Mouse (Mus musculus): ENCODE results near the gene Pde4a.
A peak's percentile ranks its signal among the peaks of the same experiment; 100 is the strongest.

Pde4a gene

GRCm38 (mm10) chr9:21165041-21165951 lies at the start of gene Pde4a:
Gene Pde4a (plus strand): TSS chr9:21165714.
- DNase-seq (ENCODE audit: low read depth, low spot score), result no peak

- DNase-seq (ENCODE audit: low read depth, low spot score), result no peak
Observed at GRCm38 (mm10) chr9:21117073-21117472, 48.4 kb upstream of the Pde4a start.

DNA sequence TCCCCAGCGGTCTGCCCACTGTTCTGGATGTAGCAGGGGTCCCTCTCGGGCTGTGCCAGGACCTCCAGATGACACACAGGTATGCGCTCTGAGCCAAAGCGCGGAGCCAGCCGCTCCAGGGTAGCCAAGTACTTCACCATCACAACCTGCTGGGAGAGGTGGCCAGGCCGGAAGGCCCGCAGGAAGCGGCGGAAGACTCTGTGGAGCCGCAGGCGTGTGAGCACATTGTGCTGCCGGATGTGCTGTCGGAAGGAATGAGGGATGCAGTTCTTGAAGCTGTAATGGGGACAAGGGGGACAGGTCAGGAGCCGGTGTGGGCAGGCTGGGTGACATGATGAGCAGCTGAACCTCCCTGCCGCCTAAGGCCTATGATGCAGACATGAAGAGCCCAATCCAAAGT lies 44.0 kb upstream of the Pde4a start:
- no peak for DNase-seq (ENCODE audit: low read depth, low spot score)

DNA sequence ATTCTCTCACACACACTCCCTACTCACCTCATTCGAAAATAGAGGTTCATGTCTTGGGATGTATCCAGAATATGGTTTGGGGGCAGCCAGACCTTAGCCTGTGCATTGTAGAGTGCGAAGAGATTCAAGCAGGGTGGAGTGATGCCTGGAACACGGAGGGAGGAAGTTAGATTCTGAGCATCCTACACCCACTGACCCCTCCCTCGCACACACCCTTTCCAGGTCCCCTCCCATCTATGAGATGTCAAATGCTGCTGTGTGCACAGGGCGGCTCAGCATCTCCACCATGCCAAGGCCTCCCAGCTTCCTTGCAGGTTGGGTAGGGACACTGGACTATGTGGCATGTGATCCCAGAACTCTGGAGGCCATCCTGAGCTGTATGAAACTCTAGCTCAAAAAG lies 40.7 kb upstream of the Pde4a start:
- no peak for DNase-seq (ENCODE audit: low read depth, low spot score)

- DNase-seq (ENCODE audit: low read depth, low spot score), result no peak
Observed at GRCm38 (mm10) chr9:21125502-21126258, 39.8 kb upstream of the Pde4a start.

GRCm38 (mm10) chr9:21126259-21126627 lies 39.3 kb upstream of the Pde4a start:
- DNase-seq (ENCODE audit: low read depth, low spot score), result no peak

DNA sequence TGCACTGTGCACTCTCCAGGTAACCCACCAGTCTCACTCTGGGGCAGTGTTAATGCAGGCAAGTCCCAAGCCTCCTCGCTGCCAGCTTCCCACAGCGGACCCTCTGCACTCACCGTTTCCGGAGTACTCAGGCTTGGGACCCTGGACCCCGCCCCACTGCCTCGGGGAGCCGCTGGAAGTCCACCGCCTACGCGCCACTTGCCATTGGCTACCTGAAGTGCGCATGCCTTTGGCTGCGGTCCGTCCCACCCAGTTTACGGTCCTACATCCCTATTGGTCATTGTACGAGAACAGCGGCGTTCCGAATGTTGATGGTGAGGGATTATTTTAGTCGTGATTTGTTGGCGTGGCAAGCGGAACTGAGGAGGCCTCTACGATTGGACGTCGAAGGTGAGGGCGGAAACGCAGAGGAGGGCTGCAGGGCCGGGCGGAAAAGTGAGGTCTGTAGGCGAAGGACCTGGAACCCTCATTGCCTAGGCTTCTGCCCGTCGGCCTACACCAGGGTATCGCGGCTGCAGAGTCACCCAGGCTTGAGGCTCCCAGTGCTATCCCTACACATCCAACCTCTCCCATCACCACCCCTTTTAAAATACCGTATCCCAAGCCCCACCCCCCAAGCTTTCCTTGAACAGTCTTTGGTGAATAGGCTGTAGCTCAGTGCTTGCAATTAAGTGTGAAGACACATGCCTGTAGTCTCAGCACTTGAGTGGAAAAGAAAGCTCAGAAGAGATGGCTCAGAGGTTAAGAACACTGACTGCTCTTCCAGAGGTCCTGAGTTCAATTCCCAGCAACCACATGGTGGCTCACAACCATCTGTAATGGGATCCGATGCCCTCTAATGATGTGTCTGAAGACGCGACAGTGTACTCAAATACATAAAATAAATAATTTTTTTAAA lies 34.2 kb upstream of the Pde4a start, which contains the start of gene Tyk2:
Gene Tyk2 (minus strand): TSS at position 185 of the 898 bp plus-strand sequence.
- peak; percentile 96 for DNase-seq (ENCODE audit: low read depth, low spot score)

- no peak for DNase-seq (ENCODE audit: low read depth, low spot score)
Observed at GRCm38 (mm10) chr9:21132102-21132775, 33.3 kb upstream of the Pde4a start.

GRCm38 (mm10) chr9:21133064-21133707 lies 32.3 kb upstream of the Pde4a start:
- DNase-seq (ENCODE audit: low read depth, low spot score), result no peak

GRCm38 (mm10) chr9:21134595-21135328 lies 30.8 kb upstream of the Pde4a start:
- DNase-seq (ENCODE audit: low read depth, low spot score), result no peak

DNA sequence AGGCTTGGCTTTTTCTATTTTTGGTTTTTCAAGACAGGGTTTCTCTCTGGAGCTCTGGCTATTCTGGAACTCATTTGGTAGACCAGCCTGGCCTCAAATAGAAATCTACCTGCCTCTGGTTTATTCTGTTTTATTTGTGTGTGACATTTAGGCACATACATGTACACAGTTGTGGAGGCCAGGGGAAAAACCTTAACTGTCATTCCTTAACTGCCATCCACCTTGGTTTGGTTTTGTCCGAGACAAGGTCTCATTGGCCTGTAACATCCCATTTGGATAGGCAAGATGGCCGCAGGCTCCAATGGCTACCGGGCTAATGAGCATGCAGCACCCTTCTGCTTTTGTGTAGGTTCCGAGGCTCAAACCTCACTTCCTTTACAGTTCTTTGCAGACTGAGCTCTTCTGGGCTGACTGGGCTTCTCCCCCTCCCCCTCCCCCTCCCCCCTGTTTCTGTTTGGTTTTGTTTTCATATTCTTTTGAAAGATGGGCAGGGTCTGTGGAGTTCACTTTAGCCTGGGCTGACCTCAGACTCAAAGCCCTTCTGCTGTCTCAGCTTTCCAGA lies 30.1 kb upstream of the Pde4a start:
- no peak for DNase-seq (ENCODE audit: low read depth, low spot score)

- no peak for DNase-seq (ENCODE audit: low read depth, low spot score)
Observed at GRCm38 (mm10) chr9:21135941-21136381, 29.6 kb upstream of the Pde4a start.

DNA sequence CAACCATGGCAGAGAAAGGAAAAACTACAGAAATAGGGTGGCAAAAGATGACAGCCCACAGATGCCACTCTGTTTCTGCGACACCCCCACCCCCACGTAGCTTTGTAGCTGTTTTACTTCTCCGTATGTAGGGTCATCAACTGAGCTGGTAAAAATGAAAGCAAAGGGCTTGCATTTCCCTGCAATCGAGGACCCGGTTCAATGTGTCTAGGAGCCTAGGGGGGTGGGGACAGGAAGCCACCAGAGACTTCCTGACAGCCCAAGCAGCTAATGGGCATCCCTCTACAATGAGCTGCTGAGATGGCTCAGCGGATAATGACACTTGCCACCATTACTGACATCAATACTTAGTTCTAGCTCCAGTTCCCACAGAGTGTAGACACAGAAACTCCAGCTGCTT lies 29.1 kb upstream of the Pde4a start:
- no peak for DNase-seq (ENCODE audit: low read depth, low spot score)

DNA sequence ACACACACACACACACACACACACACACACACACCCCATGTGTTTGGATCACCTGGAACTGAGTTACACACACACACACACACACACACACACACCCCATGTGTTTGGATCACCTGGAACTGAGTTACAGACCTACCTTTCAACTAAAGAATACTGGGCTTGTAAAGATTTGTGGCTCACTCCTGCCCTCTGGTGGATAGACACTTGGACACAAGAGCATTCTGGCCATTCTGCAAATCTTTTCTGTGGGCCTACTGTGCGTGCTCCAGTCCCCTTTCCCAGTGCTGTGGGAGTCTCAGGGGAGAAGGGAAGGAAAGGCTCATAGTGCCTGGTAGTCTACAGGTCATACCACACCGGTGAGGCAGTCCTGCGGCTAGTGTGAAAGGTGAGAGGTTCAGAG lies 28.3 kb upstream of the Pde4a start:
- DNase-seq (ENCODE audit: low read depth, low spot score), result no peak

GRCm38 (mm10) chr9:21138386-21138785 lies 27.1 kb upstream of the Pde4a start:
- DNase-seq (ENCODE audit: low read depth, low spot score), result no peak

DNA sequence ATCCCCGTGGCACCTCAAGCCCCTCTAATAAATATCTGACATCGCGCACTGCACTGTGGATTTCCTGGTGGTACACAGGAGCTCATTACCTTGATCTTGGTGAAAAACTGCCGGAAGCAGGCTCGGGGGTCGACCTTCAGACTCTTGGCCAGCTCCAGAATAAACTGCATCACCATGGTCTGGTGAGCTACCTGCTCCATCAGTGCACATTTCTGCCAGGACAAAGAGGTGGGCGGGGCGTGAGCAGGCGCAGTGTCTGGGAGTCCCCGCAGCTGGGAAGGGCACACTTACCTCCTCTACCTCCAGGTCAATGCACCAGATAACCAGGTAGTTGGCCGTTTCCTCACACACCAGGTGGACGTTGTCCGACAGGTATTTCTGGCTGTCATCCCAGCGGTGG lies 23.6 kb upstream of the Pde4a start:
- DNase-seq (ENCODE audit: low read depth, low spot score), result no peak

DNA sequence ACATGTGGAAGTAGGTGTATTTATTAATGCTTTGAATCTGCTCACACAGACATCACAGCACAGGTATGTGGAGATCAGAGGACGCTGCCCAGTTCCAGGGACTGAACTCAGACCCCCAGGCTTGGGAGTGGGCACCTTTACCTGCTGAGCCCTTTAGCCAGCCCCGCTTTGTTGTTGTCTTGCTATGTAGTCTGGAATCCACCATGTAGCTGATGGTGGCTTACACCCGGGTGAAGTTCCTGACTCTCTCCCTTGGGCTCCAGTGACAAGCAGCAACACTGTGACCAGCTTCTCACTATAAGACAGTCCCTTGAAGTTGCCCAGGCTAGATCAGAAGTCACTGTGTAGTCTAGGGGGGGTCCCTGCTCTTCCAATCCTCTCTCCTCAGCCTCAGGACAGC lies 21.2 kb upstream of the Pde4a start:
- DNase-seq (ENCODE audit: low read depth, low spot score), result no peak

DNA sequence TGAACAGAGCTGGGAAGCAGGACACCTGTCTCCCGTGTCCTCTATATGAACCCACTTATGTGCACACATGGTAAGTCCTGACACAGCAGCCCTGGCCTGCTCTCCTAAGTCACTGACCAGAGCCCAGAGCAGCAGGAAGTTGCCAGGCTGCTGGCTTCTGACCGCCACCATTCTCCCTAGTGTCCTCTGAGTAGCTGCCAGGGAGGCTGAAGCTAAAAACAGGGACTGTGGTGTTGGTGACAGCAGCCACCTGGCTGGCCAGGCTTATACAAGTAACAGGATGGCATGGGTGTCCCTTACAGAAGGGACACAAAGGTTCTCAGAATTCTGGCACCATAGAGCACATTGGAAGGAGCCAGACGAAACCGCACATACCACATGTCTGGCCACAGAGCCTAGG lies 20.1 kb upstream of the Pde4a start:
- DNase-seq (ENCODE audit: low read depth, low spot score), result no peak

- DNase-seq (ENCODE audit: low read depth, low spot score), result no peak
Observed at GRCm38 (mm10) chr9:21146722-21147121, 18.8 kb upstream of the Pde4a start.

GRCm38 (mm10) chr9:21148427-21148826 lies 17.1 kb upstream of the Pde4a start:
- no peak for DNase-seq (ENCODE audit: low read depth, low spot score)
